8 mouse cellular contexts compared by ENCODE assay signal in the genomic region with DNA sequence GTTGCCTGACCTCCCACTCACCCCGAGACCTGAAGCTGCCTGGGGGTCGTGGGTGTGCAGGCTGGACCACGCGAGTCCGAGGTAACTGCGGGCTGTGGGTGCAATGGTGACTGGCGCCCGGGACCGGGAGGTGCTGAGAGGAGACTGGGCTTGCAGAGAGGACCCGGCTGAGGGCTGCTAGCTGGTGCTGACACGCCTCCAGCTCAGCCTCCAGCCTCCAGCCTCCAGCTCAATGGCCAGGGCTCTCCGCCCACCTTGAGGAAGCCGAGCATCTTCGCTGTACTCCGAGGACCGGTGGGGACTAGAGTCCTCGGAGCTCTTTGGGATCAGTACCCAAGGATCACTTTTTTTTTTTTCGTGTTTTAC. TPM values are rescaled to one million over a fixed set of nuclear protein-coding genes. Genes with fewer than 3 reads are reported as not detected.
DNase-seq lines count a peak whose midpoint lies in the region; ATAC-seq and TF ChIP-seq lines count a peak whose summit lies in the region.

No protein-coding gene starts in this region.

- H3K36me3 ChIP-seq in kidney, embryonic 16.5 days (ENCODE audit: insufficient read depth, low read length): no peaks in the 10 kb centered on the region
- no peaks in the 10 kb centered on the region for H3K36me3 ChIP-seq in limb, embryonic 10.5 days
- H3K36me3 ChIP-seq in neural tube, embryonic 13.5 days: no peaks in the 10 kb centered on the region

- WGBS in kidney, embryonic 16.5 days: under 1% methylated on average over 18 of the region's 18 CpGs
- 0% methylated on average over 18 of the region's 18 CpGs for WGBS in limb, embryonic 10.5 days
- 0% methylated on average over 18 of the region's 18 CpGs for WGBS in neural tube, embryonic 13.5 days

- H3K27ac ChIP-seq in kidney, embryonic 16.5 days (ENCODE audit: low read length): peak overlapping the region; percentile 69
- peak overlapping the region; percentile 21 for H3K27ac ChIP-seq in embryonic fibroblast, embryonic 13.5 days (ENCODE audit: insufficient read depth, low read length)
- H3K27ac ChIP-seq in limb, embryonic 10.5 days: peak overlapping the region; percentile 97
- peak overlapping the region; percentile 99 for H3K27ac ChIP-seq in neural tube, embryonic 13.5 days (replicated peaks)

- peak overlapping the region; percentile 72 for H3K9ac ChIP-seq in kidney, embryonic 16.5 days (replicated peaks; ENCODE audit: low read length)
- peak overlapping the region; percentile 76 for H3K9ac ChIP-seq in neural tube, embryonic 13.5 days

- peak overlapping the region; percentile 69 for H3K4me2 ChIP-seq in kidney, embryonic 16.5 days (replicated peaks; ENCODE audit: low read depth, low read length)
- peak overlapping the region; percentile 74 for H3K4me2 ChIP-seq in neural tube, embryonic 13.5 days

- no peaks in the 10 kb centered on the region for H3K27me3 ChIP-seq in kidney, embryonic 16.5 days (ENCODE audit: insufficient read depth, low read length)
- H3K27me3 ChIP-seq in limb, embryonic 10.5 days (ENCODE audit: low read depth, poor library complexity, severe bottlenecking): no peaks in the 10 kb centered on the region
- no peaks in the 10 kb centered on the region for H3K27me3 ChIP-seq in neural tube, embryonic 13.5 days

- TF ChIP-seq POLR2A in embryonic fibroblast, embryonic 13.5 days (IDR thresholded peaks at IDR 0.05; ENCODE audit: low read depth, low read length): no peak

- no peaks in the 10 kb centered on the region for H3K9me3 ChIP-seq in kidney, embryonic 16.5 days (ENCODE audit: low read length)
- no peaks in the 10 kb centered on the region for H3K9me3 ChIP-seq in limb, embryonic 10.5 days (replicated peaks)
- H3K9me3 ChIP-seq in neural tube, embryonic 13.5 days: no peaks in the 10 kb centered on the region

- TF ChIP-seq CTCF in embryonic fibroblast, embryonic 13.5 days (IDR thresholded peaks at IDR 0.05; ENCODE audit: borderline replicate concordance, insufficient read depth, low read length): no peak

- H3K4me3 ChIP-seq in kidney, embryonic 16.5 days (ENCODE audit: low read length): peak overlapping the region; percentile 82
- peak overlapping the region; percentile 69 for H3K4me3 ChIP-seq in embryonic fibroblast, embryonic 13.5 days (ENCODE audit: insufficient read depth, low read length)
- peak overlapping the region; percentile 82 for H3K4me3 ChIP-seq in limb, embryonic 10.5 days
- H3K4me3 ChIP-seq in neural tube, embryonic 13.5 days: peak overlapping the region; percentile 71

- H3K4me1 ChIP-seq in kidney, embryonic 16.5 days (ENCODE audit: insufficient read depth, low read length): peaks cover 16% of the 10 kb centered on the region
- H3K4me1 ChIP-seq in embryonic fibroblast, embryonic 13.5 days (ENCODE audit: control insufficient read depth, insufficient read depth, low read length): peaks cover 2% of the 10 kb centered on the region
- H3K4me1 ChIP-seq in limb, embryonic 10.5 days: peaks cover 47% of the 10 kb centered on the region
- H3K4me1 ChIP-seq in neural tube, embryonic 13.5 days (replicated peaks): peaks cover 23% of the 10 kb centered on the region

- no peak for DNase-seq in kidney, adult 9 months
- peak; percentile 65 for DNase-seq in MN1 (ENCODE audit: low spot score)
- no peak for DNase-seq in limb, embryonic 10.5 days (ENCODE audit: low spot score)
- no peak for DNase-seq in adrenal gland, adult 8-10 months
- no peak for DNase-seq in thymus, postnatal 10 days (ENCODE audit: low spot score in 2 of 2)

- peak; percentile 89 for ATAC-seq in kidney, embryonic 16.5 days (ENCODE audit: low FRiP score, low TSS enrichment)
- ATAC-seq in neural tube, embryonic 13.5 days (ENCODE audit: low read depth): peak; percentile 77

RNA-seq across cellular contexts. Expression of a gene that starts 0.3 kb away (rescaled TPM):
- 3.7 and 4.3 TPM in 2 replicates for polyA plus RNA-seq in kidney, embryonic 16.5 days (2015; fragmentation: Nextera tagmentation; extraction: Ambion mirVana)
- polyA plus RNA-seq in embryonic fibroblast, embryonic 13.5 days (2011; ENCODE audit: insufficient read length, low read depth, missing spikeins): 2.4 TPM in 2 replicates
- 2.7 and 3.8 TPM in 2 replicates for polyA plus RNA-seq in limb, embryonic 10.5 days (2016; fragmentation: Nextera tagmentation; extraction: Ambion mirVana)
- polyA plus RNA-seq in neural tube, embryonic 13.5 days (2015; fragmentation: Nextera tagmentation; extraction: Ambion mirVana): 2.9 and 5.2 TPM in 2 replicates
- 1 to 10 TPM; 2.6 to 3.4 (median 2.9) TPM for total RNA-seq in adrenal gland, adult 8-10 months (2022)

RNA-seq across cellular contexts. Expression of a gene that starts 39.4 kb away (rescaled TPM):
- polyA plus RNA-seq in kidney, embryonic 16.5 days (2015; fragmentation: Nextera tagmentation; extraction: Ambion mirVana): 109 and 128 TPM in 2 replicates
- 110 and 180 TPM in 2 replicates for polyA plus RNA-seq in embryonic fibroblast, embryonic 13.5 days (2011; ENCODE audit: insufficient read length, low read depth, missing spikeins)
- polyA plus RNA-seq in limb, embryonic 10.5 days (2016; fragmentation: Nextera tagmentation; extraction: Ambion mirVana): 201 and 237 TPM in 2 replicates
- 266 and 271 TPM in 2 replicates for polyA plus RNA-seq in neural tube, embryonic 13.5 days (2015; fragmentation: Nextera tagmentation; extraction: Ambion mirVana)
- total RNA-seq in adrenal gland, adult 8-10 months (2022): 10 to 100 TPM; 49.0 to 67.3 (median 52.6) TPM

Comparison
In these comparisons a context has a peak if more than half of its experiments do, and no peak if none do; other contexts are left out.
1. H3K27ac ChIP-seq: peak in every context shown above with its lines; median percentile 99 in neural tube, embryonic 13.5 days; 97 in limb, embryonic 10.5 days; 69 in kidney, embryonic 16.5 days; 21 in embryonic fibroblast, embryonic 13.5 days.